Mouse (Mus musculus) forebrain, embryonic 16.5 days (tissue): ENCODE results near the gene Tmem236. TPM values are rescaled to one million over a fixed set of nuclear protein-coding genes. Genes with fewer than 3 reads are reported as not detected.

Source experiments
- ATAC-seq: fragments of 200-750 bp; cut with Nextera tagmentation; 2 replicates; pipeline ENCODE4 v1.8.0; 2017; ENCODE audit warnings: mild to moderate bottlenecking, moderate library complexity
- H3K27ac ChIP-seq: fragments of 300-500 bp; sonication (generic); 2 replicates; pipeline ENCODE4 v1.5.1; 2014; ENCODE audit warnings: low read length, control low read depth
- H3K27me3 ChIP-seq: fragments of 300-500 bp; sonication (generic); replicated peaks from 2 replicates; pipeline ENCODE4 v1.6.1; 2014; ENCODE audit warnings: low read length; ENCODE audit not compliant: control insufficient read depth, insufficient read depth
- H3K36me3 ChIP-seq: fragments of 300-500 bp; sonication (generic); 2 replicates; pipeline ENCODE4 v1.6.1; 2014; ENCODE audit not compliant: control insufficient read depth, insufficient read depth
- H3K4me1 ChIP-seq: fragments of 300-500 bp; sonication (generic); replicated peaks from 2 replicates; pipeline ENCODE4 v1.6.1; 2014; ENCODE audit warnings: low read length; ENCODE audit not compliant: control insufficient read depth, insufficient read depth
- H3K4me2 ChIP-seq: fragments of 300-500 bp; sonication (generic); 2 replicates; pipeline ENCODE4 v1.6.1; 2014; ENCODE audit warnings: mild to moderate bottlenecking, low read length, control low read depth
- H3K4me3 ChIP-seq: fragments of 300-500 bp; sonication (generic); replicated peaks from 2 replicates; pipeline ENCODE4 v1.5.1; 2014; ENCODE audit warnings: mild to moderate bottlenecking, low read length, control low read depth
- H3K9ac ChIP-seq: fragments of 300-500 bp; sonication (generic); replicated peaks from 2 replicates; pipeline ENCODE4 v1.6.1; 2014; ENCODE audit warnings: low read depth, low read length, control low read depth
- H3K9me3 ChIP-seq: fragments of 300-500 bp; sonication (generic); 2 replicates; pipeline ENCODE4 v1.6.1; 2016; ENCODE audit warnings: low read length; ENCODE audit not compliant: control insufficient read depth
- WGBS: fragments of 180-500 bp; shearing (Covaris S2); extraction: QIAGEN DNeasy Blood & Tissue Kit; methylation state at CpG from one replicate; pipeline ENCODE4 v1.1.7; 2014; 5-methylcytosine and 5-hydroxymethylcytosine counted together
- polyA plus RNA-seq: library from polyadenylated mRNA; unstranded; fragments of >200 nt; fragmentation: Nextera tagmentation; extraction: Ambion mirVana; gene quantifications from 2 replicates; pipeline ENCODE4 v1.2.1, GENCODE M21; 2015

Gene Tmem236
- polyA plus RNA-seq = 0.09 and 0.19 TPM in 2 replicates

GRCm38 (mm10) chr2:14174334-14174733 lies at the start of gene Tmem236:
Gene Tmem236, plus strand, starts transcription at chr2:14174523.
- no peaks in the 10 kb centered on the region for H3K4me1 ChIP-seq
- 65% methylated on average over 3 of the region's 3 CpGs for WGBS
- H3K36me3 ChIP-seq = no peaks in the 10 kb centered on the region
- H3K4me2 ChIP-seq = no peak within 1 kb of the TSS
- H3K9me3 ChIP-seq = no peaks in the 10 kb centered on the region
- ATAC-seq = no peak
- H3K9ac ChIP-seq = no peak within 1 kb of the TSS
- no peaks in the 10 kb centered on the region for H3K27me3 ChIP-seq
- no peak within 1 kb of the TSS for H3K27ac ChIP-seq
- H3K4me3 ChIP-seq = no peak within 1 kb of the TSS

DNA sequence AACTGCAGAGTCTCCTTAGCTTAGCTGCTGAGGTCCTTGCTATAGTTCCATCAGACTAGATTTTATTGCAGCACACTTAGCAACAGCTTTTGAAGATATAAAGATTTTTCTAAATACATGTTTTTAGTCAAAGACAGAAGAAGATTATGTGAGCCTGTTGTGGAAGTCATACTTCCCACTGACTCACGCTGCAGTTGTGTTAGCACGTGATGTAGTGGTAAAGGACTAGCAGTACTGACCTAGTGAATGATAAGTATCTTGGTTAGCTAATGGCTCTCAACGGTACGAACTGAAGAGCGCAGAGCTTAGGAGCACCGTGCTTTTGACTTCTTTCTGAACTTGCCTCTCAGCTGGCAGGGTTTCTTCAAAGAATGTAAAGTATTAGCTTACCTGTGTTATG lies 47.9 kb upstream of the Tmem236 start:
- peaks cover 11% of the 10 kb centered on the region for H3K36me3 ChIP-seq
- no peak overlapping the region for H3K9ac ChIP-seq
- no peak overlapping the region for H3K27ac ChIP-seq
- no peak overlapping the region for H3K4me3 ChIP-seq
- H3K4me2 ChIP-seq = no peak overlapping the region
- no peak for ATAC-seq
- 93% methylated on average over 6 of the region's 6 CpGs for WGBS
- H3K4me1 ChIP-seq = no peaks in the 10 kb centered on the region
- no peaks in the 10 kb centered on the region for H3K9me3 ChIP-seq
- no peaks in the 10 kb centered on the region for H3K27me3 ChIP-seq

DNA sequence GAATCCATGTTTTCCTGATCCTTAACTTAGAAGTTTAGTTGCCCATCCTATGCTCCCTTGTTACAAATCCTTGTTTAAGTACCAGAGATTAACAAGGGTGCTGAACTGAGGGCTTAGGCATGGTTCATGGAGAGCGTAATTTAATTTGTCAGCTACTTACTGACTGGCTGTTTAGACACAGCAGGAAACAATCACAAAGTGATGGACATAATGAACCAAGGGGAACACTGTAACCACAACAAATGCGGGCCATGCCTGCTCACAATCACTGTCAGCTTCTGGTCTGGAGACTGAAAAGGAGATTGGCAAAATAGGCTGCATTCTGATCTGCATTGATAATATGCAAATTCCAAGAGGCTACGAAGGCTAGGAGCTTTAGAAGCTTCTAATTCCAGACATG lies 46.7 kb upstream of the Tmem236 start:
- no peak overlapping the region for H3K9ac ChIP-seq
- H3K27ac ChIP-seq = no peak overlapping the region
- no peaks in the 10 kb centered on the region for H3K27me3 ChIP-seq
- peaks cover 2% of the 10 kb centered on the region; the same call in 1 of the 2 replicates for H3K4me1 ChIP-seq
- no peak; the same call in 1 of the 2 replicates for ATAC-seq
- 9% methylated on average over 3 of the region's 3 CpGs for WGBS
- peaks cover 16% of the 10 kb centered on the region for H3K36me3 ChIP-seq
- no peaks in the 10 kb centered on the region for H3K9me3 ChIP-seq
- H3K4me2 ChIP-seq = no peak overlapping the region
- no peak overlapping the region for H3K4me3 ChIP-seq

- Histone ChIP-seq H3K9me3 (no peaks in the 10 kb centered on the region), H3K4me2 (no peak overlapping the region), H3K4me1 (peaks cover 2% of the 10 kb centered on the region; the same call in 1 of the 2 replicates), H3K27me3 (no peaks in the 10 kb centered on the region), H3K4me3 (no peak overlapping the region), H3K9ac (no peak overlapping the region), H3K27ac (no peak overlapping the region), H3K36me3 (peaks cover 11% of the 10 kb centered on the region)
- ATAC-seq = no peak
- 90% methylated on average over 12 of the region's 12 CpGs for WGBS
Observed at GRCm38 (mm10) chr2:14130641-14131339, 43.5 kb upstream of the Tmem236 start.

- Histone ChIP-seq H3K36me3 (peaks cover 11% of the 10 kb centered on the region), H3K4me1 (peaks cover 2% of the 10 kb centered on the region; the same call in 1 of the 2 replicates), H3K27me3 (no peaks in the 10 kb centered on the region), H3K27ac (no peak overlapping the region), H3K9ac (no peak overlapping the region), H3K9me3 (no peaks in the 10 kb centered on the region), H3K4me3 (no peak overlapping the region), H3K4me2 (no peak overlapping the region)
- peak; percentile 93 for ATAC-seq
- WGBS = 72% methylated on average over 4 of the region's 4 CpGs
Observed at GRCm38 (mm10) chr2:14132468-14133326, 41.6 kb upstream of the Tmem236 start.

DNA sequence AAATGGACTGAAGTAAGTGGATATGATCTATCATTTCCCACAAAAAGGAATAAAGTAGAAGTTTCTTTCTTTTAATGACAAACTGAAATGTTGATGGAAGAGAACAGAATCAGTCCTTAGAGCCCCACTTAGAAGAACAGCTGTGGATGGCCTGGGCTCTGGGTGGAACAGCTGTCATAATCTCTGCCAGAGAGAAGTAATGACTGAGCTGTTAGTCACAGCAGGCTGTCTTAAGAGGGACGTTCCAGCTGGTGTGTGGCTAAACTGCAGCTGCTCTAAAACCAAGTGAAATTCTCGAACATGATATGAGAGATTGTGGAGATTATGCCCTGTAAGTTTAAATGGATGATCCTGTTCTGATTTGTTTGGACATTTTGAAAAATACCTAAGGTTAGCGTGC lies 37.4 kb upstream of the Tmem236 start:
- 71% methylated on average over 3 of the region's 3 CpGs for WGBS
- Histone ChIP-seq H3K27me3 (no peaks in the 10 kb centered on the region), H3K4me3 (no peak overlapping the region), H3K4me2 (no peak overlapping the region), H3K27ac (no peak overlapping the region), H3K9ac (no peak overlapping the region), H3K4me1 (peaks cover 2% of the 10 kb centered on the region; the same call in 1 of the 2 replicates), H3K9me3 (no peaks in the 10 kb centered on the region), H3K36me3 (peaks cover 6% of the 10 kb centered on the region)
- ATAC-seq = no peak

GRCm38 (mm10) chr2:14139590-14139989 lies 34.7 kb upstream of the Tmem236 start:
- Histone ChIP-seq H3K4me1 (no peaks in the 10 kb centered on the region), H3K4me2 (no peak overlapping the region), H3K9me3 (no peaks in the 10 kb centered on the region), H3K36me3 (peaks cover 13% of the 10 kb centered on the region; the same call in 1 of the 2 replicates), H3K9ac (no peak overlapping the region), H3K27me3 (no peaks in the 10 kb centered on the region), H3K4me3 (no peak overlapping the region), H3K27ac (no peak overlapping the region)
- WGBS = 92% methylated on average over 6 of the region's 6 CpGs
- no peak for ATAC-seq

DNA sequence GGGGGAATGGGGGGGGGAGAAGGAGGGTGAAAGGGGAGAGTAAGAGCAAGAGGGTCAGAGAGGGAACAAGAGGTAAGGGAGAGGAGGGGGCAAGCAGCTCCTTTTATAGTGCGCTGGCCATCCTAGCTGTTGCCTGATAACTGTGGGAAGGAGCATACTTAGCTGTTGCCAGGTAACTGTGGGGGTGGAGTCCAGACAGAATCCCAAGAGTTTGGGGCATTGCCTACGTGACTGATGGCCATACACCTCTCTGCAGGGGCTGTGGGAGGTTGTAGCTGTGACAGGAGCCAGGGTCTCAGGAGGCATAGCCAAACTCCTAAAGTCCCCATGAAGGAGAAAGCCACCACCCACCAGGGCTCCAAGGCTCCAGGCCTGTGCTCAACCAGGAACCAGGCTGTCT lies 34.3 kb upstream of the Tmem236 start:
- Histone ChIP-seq H3K4me3 (no peak overlapping the region), H3K9ac (no peak overlapping the region), H3K4me2 (no peak overlapping the region), H3K27ac (no peak overlapping the region), H3K36me3 (peaks cover 13% of the 10 kb centered on the region; the same call in 1 of the 2 replicates), H3K4me1 (no peaks in the 10 kb centered on the region), H3K27me3 (no peaks in the 10 kb centered on the region), H3K9me3 (no peaks in the 10 kb centered on the region)
- 63% methylated on average over 2 of the region's 2 CpGs for WGBS
- no peak for ATAC-seq

GRCm38 (mm10) chr2:14145311-14145710 lies 29.0 kb upstream of the Tmem236 start:
- ATAC-seq = no peak
- Histone ChIP-seq H3K27me3 (no peaks in the 10 kb centered on the region), H3K4me2 (no peak overlapping the region), H3K9ac (no peak overlapping the region), H3K27ac (no peak overlapping the region), H3K4me1 (no peaks in the 10 kb centered on the region), H3K9me3 (no peaks in the 10 kb centered on the region), H3K4me3 (no peak overlapping the region), H3K36me3 (peaks cover 14% of the 10 kb centered on the region; the same call in 1 of the 2 replicates)
- WGBS = 85% methylated on average over 3 of the region's 3 CpGs
